Mouse (Mus musculus): ENCODE data around the gene Mllt6.
"Not testable (repeated sequence)": the region's sequence is repeated elsewhere in the genome, so short reads cannot be mapped to it uniquely, and the experiment has no call there.

Gene Mllt6

DNA sequence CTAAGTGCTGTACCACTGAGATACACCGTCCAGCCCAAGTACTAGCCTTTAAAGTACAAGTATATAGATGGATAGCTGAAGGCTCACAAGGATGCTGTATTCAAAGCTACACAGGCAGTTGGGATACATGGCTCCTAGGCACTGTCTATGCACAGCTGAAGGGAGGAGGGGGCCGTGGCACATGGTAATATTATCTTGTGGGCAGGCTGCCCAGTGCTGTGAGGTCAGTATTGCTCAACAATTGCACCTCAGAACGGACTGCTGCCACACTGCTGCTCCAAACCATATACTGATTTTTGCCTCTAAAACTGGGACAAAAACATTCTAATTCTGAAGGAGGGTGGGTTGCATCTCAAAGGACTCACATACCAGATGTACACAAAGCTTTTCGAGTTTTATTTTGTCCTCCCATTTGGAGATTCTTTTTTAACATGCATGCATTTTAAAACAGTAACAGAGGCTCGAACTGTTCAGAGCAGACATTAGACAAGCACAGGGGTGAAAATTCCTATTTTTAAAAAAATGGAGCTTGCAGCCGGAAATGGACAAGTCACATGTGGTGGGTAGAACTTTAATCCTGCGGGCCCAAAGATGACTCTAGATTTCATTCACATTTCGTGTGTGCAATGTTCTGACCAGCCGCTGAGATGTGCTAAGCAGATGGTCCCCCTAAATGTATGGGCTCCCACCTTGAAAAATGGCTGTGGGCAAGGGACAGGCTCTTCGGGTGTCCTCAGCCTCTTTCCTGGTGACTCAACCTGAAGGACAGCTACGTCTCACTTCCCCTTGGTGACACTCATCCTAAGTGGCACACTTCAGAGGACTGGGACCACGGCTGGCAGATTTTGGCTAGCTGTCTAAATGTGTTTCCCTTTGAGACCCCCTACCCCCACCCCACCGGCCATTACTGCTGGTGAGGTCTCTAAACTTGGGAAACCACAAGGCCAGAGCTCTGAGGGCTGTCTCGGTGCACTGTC is 51.9 kb downstream of the Mllt6 start:
- no peak for DNase-seq (ENCODE audit: low read depth, low spot score)

GRCm38 (mm10) chr11:97716021-97716420 is 52.8 kb downstream of the Mllt6 start:
- no peak for DNase-seq (ENCODE audit: low read depth, low spot score)

- no peak for DNase-seq (ENCODE audit: low read depth, low spot score)
These were observed 54.4 kb downstream of the Mllt6 start for GRCm38 (mm10) chr11:97717369-97718280.

DNA sequence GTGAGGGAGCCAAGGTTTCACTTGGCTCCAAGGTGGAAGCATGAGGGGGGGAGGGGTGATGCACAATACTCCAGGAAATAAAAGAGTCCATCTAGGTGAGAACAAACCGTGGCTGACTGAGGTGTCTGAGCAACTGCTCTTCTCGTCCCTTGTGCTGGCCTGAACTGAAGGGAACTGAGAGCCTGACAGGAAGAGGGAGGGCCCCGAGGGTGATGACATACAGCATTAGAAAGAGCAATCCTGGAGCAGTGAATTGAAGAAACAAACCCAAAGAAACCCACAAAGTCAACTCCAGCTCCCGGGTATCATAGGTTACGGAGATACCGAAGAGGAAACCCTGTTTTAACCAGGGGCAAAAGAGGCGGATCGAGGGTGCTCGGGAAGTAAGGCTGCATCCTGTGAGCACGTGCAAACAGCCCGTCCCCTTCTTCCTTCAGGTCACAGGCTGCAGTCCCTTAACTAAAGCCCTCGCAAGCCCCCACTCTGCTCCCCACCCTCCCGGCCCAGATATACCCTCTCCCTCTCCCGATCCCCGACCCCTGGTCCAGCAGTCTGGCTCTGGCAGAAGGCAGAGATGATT is 55.2 kb downstream of the Mllt6 start:
- DNase-seq (ENCODE audit: low read depth, low spot score): no peak

GRCm38 (mm10) chr11:97719041-97719440 is 55.8 kb downstream of the Mllt6 start:
- DNase-seq (ENCODE audit: low read depth, low spot score): no peak

- no peak for DNase-seq (ENCODE audit: low read depth, low spot score)
These were observed 58.1 kb downstream of the Mllt6 start for GRCm38 (mm10) chr11:97721338-97721737.

GRCm38 (mm10) chr11:97723709-97724108 is 60.5 kb downstream of the Mllt6 start:
- DNase-seq (ENCODE audit: low read depth, low spot score): no peak

DNA sequence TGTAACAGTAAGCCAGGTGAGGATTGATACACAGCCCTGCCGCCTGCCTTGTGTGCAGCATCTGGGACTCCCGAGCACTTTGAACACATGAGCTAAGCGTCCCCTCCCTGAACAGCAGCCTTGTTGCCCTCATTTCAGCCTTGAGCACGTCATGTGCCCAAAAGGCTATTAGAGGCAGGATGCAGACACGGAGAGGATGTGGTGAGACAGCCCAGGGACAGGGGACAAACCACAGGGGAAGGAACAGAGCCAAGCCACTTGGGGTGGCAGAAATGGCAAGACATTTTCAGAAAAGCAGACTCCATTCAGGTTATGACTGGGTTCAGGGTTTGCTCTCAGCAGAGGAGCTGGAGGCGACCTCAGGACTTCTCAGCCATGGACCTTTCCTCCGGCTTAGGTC is 65.1 kb downstream of the Mllt6 start:
- DNase-seq (ENCODE audit: low read depth, low spot score): no peak

DNA sequence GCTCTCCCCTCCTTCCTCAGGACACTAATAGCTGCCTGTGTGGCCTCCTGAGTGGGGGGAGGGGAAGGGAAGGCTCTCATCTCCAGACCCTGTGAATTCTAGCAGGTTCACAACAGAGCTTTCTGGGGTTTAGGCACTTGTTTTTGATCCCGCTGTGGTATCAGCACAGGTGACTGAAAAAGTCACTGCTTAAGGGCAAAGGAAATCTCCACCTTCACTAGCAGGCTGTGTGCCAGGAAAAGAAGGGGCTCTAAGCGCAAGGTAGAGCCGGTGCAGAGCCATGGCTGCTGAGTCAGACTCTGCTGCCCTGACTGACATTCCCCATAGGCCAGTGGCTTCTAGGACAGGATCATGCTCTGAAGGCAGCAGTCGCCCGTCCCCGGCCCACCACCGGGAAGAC is 65.5 kb downstream of the Mllt6 start:
- DNase-seq (ENCODE audit: low read depth, low spot score): no peak

DNA sequence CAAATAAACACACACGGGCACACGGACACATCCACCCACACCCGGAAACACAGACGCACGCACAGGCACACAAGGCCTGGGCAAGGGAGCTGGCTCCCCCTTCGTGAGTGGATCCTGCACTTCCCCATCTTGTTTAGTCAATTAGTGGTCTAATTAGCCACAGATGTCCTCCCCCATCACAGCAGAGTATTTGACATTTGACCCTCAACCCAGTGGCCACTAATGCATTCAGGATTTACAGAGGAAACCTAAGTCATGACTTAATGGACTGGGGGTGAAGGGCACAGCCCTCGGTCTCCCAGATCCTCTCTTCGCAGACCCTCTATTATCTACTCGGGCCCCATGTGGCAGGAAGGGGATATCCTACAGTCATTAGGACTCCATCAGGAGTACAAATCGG is 70.5 kb downstream of the Mllt6 start:
- DNase-seq (ENCODE audit: low read depth, low spot score): peak; percentile 55

DNA sequence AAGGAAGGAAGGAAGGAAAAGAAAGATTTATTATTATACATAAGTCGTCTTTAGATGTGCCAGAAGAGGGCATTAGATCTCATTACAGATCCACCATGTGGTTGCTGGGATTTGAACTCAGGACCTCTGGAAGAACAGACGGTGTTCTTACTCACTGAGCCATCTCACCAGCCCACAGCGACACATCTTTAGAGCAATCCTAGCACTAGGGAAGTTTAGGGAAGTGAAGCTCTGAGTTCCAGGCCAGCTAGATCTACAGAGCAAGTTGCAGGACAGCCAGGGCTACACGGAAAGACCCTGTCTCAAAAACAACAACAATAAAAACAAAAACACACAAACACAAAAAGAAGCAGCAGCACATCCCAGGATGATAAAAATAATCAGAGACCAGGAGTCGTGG is 71.6 kb downstream of the Mllt6 start:
- not testable (repeated sequence) for DNase-seq (ENCODE audit: low read depth, low spot score)
